In genomic region chr4:44004126-44004525, GRCm38 (mm10) we compare ENCODE assay signal across 8 mouse cellular contexts. TPM values are rescaled to one million over a fixed set of nuclear protein-coding genes. Genes with fewer than 3 reads are reported as not detected.
DNase-seq lines count a peak whose midpoint lies in the region; ATAC-seq and TF ChIP-seq lines count a peak whose summit lies in the region.

TSS of gene Clta (plus strand) at chr4:44004452.

- no peak within 1 kb of the TSS; the same call in 1 of the 2 replicates for H3K4me2 ChIP-seq in lung, embryonic 14.5 days
- H3K4me2 ChIP-seq in intestine, postnatal 0 days (replicated peaks; ENCODE audit: low read depth) = no peak within 1 kb of the TSS

- TF ChIP-seq CTCF in lung, embryonic 14.5 days (IDR thresholded peaks at IDR 0.05; ENCODE audit: low read depth) = no peak
- TF ChIP-seq CTCF in intestine, postnatal 0 days (IDR thresholded peaks at IDR 0.05; ENCODE audit: low read depth) = no peak

- H3K9ac ChIP-seq in lung, embryonic 14.5 days = no peak within 1 kb of the TSS
- no peak within 1 kb of the TSS for H3K9ac ChIP-seq in intestine, postnatal 0 days (ENCODE audit: low read depth, low read length)

- no peaks in the 10 kb centered on the region for H3K27me3 ChIP-seq in lung, embryonic 14.5 days (ENCODE audit: insufficient read depth, low read length)
- no peaks in the 10 kb centered on the region for H3K27me3 ChIP-seq in intestine, postnatal 0 days (replicated peaks; ENCODE audit: control insufficient read depth, insufficient read depth, low read length)

- no peak within 1 kb of the TSS for H3K27ac ChIP-seq in lung, embryonic 14.5 days (ENCODE audit: low read depth)
- no peak within 1 kb of the TSS for H3K27ac ChIP-seq in intestine, postnatal 0 days (ENCODE audit: low read depth, low read length)

- ATAC-seq in lung, embryonic 14.5 days (ENCODE audit: insufficient read depth) = peak; percentile 56; the same call in 1 of the 2 replicates
- no peak for ATAC-seq in intestine, postnatal 0 days
- ATAC-seq in megakaryocyte-erythroid progenitor cell, adult 5-6 weeks (replicated peaks; ENCODE audit: low FRiP score, low TSS enrichment, poor library complexity, severe bottlenecking) = peak; percentile 98

- no peaks in the 10 kb centered on the region for H3K4me1 ChIP-seq in lung, embryonic 14.5 days (ENCODE audit: insufficient read depth)
- no peaks in the 10 kb centered on the region for H3K4me1 ChIP-seq in intestine, postnatal 0 days (replicated peaks; ENCODE audit: control insufficient read depth, insufficient read depth, low read length)

- H3K36me3 ChIP-seq in lung, embryonic 14.5 days (ENCODE audit: insufficient read depth) = no peaks in the 10 kb centered on the region
- H3K36me3 ChIP-seq in intestine, postnatal 0 days (ENCODE audit: control insufficient read depth, insufficient read depth) = no peaks in the 10 kb centered on the region

- H3K9me3 ChIP-seq in lung, embryonic 14.5 days (ENCODE audit: low read depth, low read length) = no peaks in the 10 kb centered on the region
- no peaks in the 10 kb centered on the region for H3K9me3 ChIP-seq in intestine, postnatal 0 days (ENCODE audit: control insufficient read depth)

- no peak within 1 kb of the TSS for H3K4me3 ChIP-seq in lung, embryonic 14.5 days (ENCODE audit: low read depth, low read length)
- no peak within 1 kb of the TSS for H3K4me3 ChIP-seq in intestine, postnatal 0 days (ENCODE audit: low read depth, low read length)

- WGBS in lung, embryonic 14.5 days = 86% methylated on average over 5 of the region's 5 CpGs
- 82% methylated on average over 5 of the region's 5 CpGs for WGBS in intestine, postnatal 0 days

- no peak for DNase-seq in lung, embryonic 14.5 days
- DNase-seq in lung, postnatal 4 days = no peak
- peak; percentile 52 for DNase-seq in c-Kit-positive CD71-negative TER-119-negative erythroid progenitor cells, embryonic 14.5 days (ENCODE audit: low read depth)
- DNase-seq in gonadal fat pad, adult 2 months (ENCODE audit: low read depth) = no peak
- no peak for DNase-seq in embryo, embryonic 10.5 days (ENCODE audit: low spot score)
- no peak for DNase-seq in kidney, postnatal 10 days

RNA-seq across cellular contexts. Expression of gene Clta, which starts in this region (rescaled TPM):
- 227 and 237 TPM in 2 replicates for polyA plus RNA-seq in lung, embryonic 14.5 days (2014; fragmentation: Nextera tagmentation; extraction: Ambion mirVana)
- 156 and 199 TPM in 2 replicates for polyA plus RNA-seq in gonadal fat pad, adult 2 months (2012; rRNA removed)
- 343 and 352 TPM in 2 replicates for polyA plus RNA-seq in intestine, postnatal 0 days (2015; fragmentation: Nextera tagmentation; extraction: Ambion mirVana)
- total RNA-seq in megakaryocyte-erythroid progenitor cell, adult 5-6 weeks (2014; fragmentation: Nextera tagmentation) = 198 and 217 TPM in 2 replicates
- total RNA-seq in megakaryocyte-erythroid progenitor cell, adult 5-6 weeks (2017) = 368 and 393 TPM in 2 replicates
